Mouse (Mus musculus): ENCODE measurements around the gene Obsl1.

The Obsl1 gene

GRCm38 (mm10) chr1:75450314-75451005 is 55.8 kb downstream of the Obsl1 start, which contains the start of gene Asic4:
TSS of gene Asic4 (plus strand) at chr1:75450436.
- DNase-seq: no peak

- no peak for DNase-seq
Measured at GRCm38 (mm10) chr1:75449377-75450135, 56.7 kb downstream of the Obsl1 start.

- no peak for DNase-seq
Measured at GRCm38 (mm10) chr1:75448937-75449336, 57.3 kb downstream of the Obsl1 start.

GRCm38 (mm10) chr1:75448052-75448431 is 58.2 kb downstream of the Obsl1 start:
- DNase-seq: no peak

DNA sequence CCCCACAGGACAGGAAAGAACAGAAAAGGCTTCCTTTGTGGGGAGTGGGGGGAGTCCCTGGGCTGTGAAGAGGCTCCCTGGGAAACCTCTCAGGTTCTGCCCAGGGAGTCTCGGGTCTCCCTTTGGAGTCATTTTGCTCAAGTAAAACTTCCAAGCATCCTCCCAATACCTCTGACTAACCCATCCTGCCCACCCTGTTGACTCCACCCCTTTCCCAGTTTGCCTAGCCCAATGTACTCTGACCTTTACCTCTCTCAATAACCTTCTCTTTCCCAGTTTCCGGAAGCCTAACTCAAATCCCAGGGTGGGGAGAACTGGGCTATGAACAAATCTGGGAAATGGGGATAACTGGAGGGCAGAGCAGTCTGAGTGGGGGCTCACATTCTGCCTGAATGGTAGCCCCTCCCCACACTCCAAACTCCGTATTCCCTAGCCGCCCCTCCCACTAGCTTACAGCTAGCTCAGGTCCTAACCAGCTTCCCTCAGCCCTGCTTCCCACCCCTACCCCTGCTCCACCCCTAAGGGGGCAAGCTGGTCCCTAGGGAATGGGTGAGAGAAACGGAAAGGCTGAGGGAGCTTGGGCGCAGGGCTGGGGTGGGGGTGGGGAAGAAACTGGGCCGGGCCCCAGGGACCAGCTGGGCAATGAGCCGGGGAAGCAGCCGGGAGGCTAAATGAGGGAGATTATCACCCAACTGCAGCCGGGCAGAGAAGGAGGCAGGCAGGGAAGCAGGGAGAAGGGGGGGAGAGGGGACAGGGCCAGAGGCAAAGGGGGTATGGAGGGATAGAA is 58.8 kb downstream of the Obsl1 start:
- DNase-seq: no peak

DNA sequence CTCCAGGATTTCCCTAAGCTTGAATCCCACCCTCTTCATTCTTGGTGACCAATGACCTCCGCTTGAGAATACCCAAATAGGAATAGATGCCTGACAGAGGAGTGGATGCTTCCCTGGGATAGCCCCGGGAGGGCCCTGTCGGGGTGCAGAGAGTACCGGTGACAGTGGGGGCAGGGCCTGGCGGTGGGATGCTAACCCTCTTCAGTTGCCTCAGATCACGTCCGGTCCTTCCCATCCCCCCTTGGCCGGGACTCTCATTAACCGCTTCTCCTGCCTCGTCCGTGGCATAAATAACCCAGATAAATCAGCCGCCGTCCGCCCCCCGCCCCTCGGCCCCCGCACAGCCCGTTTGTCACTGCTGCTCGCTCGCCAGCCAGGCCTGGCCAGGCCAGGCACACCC is 59.6 kb downstream of the Obsl1 start:
- DNase-seq: no peak

GRCm38 (mm10) chr1:75445751-75446611 is 60.3 kb downstream of the Obsl1 start:
- peak; percentile 57 to 87 for DNase-seq

DNA sequence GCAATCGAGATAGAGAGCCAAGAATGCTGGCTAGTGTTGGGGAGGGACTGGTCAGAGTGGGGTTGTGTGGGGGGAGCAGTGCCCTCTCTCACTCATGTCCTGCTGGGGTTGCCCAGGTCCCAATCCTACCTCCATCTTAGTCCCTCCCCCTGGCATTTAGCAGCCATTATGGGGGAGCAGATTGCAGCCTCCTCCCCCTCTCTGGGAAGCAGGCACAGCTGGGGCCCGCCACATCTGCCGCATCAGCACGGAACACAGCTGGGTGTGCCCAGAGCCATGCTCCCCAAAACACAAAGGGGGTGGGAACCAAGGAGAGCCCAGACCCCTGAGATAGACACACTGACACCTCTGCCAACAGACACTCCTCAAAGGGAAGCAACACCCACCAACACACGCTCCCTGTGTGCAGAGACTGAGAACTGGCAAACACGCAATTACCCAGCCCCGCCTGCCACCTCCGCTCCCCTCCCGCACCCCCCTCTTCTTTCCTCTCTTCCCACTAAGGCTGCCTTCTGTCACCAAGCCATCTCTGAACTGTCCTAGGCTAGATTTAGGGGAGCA is 61.0 kb downstream of the Obsl1 start:
- DNase-seq: no peak

- DNase-seq: no peak
Measured at GRCm38 (mm10) chr1:75444208-75444607, 62.0 kb downstream of the Obsl1 start.

DNA sequence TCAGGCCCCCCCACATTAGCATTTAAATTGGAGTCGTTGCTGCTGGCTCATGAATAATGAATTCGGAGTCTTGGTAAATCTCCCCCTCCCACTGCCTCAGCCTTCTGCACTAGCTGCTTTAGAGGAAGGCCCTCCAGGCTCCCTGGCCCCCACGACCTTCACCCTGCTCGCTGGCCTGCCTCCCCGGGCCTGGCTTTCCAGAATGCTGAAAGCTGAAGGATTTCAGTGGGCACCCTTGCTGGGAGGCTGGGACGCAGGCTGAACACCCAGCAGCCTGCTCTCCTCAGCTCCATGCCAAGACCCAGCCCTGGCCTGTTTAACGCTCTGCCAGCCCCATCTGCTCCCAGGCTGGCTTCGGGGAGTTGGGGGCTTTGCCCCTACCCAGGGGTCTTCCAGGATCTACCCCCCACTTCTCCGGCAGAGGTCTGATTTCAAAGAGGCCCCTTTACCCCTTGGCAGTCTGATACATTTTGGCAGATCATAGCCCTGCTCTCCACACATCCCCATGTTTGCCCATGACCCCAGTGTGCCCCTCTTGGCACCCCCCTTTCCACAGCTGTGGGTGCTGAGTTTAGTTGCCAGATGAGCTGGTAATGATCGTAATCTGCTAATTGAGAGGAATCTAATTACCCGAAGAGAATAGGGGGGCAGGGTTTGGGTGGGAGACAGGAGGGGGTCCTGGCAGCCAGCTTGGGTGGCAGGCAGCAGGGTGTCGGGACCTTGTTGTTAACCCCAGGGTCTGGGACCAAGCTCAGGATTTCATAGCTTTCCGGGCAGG is 62.8 kb downstream of the Obsl1 start:
- no peak for DNase-seq

GRCm38 (mm10) chr1:75442811-75443210 is 63.4 kb downstream of the Obsl1 start:
- DNase-seq: no peak

- no peak for DNase-seq
Measured at GRCm38 (mm10) chr1:75442171-75442570, 64.1 kb downstream of the Obsl1 start.

- no peak for DNase-seq
Measured at GRCm38 (mm10) chr1:75441471-75441996, 64.7 kb downstream of the Obsl1 start.

DNA sequence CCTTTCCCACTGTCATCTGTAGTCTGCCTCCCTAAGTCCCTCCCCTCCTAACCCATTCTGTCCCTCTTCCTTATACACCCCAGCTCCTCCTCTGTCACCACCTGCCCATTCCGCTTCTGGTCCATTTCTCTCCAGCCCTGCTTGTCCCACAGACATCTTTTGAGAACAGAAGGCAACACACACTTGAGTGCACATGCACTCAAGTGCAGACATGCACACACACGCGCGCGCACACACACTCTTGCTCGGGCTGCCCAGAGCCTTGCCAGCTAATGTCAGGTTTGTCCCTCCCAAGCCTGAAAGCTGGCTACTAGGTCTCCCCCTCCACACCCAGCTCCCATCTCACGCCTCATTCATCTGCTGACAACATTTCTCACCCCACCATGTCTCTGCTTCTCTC is 65.6 kb downstream of the Obsl1 start:
- no peak for DNase-seq

DNA sequence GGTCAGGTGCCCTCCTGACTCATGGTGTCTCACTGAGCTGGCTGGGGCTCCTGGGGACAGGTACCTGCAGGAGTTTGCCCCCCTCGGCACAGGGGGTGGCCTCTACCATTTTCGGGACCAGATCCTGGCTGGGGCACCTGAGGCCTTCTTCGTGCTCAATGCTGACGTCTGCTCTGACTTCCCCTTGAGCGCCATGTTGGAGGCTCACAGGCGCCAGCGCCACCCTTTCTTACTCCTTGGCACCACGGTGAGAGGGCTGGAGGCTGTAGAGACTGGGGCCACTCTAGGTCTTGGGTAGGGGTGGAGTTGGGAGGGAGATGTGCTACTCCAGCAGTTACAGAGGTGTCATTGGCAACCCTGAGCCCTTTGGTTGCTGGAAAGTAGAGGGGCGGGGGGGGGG is 67.5 kb downstream of the Obsl1 start:
- DNase-seq: no peak

DNA sequence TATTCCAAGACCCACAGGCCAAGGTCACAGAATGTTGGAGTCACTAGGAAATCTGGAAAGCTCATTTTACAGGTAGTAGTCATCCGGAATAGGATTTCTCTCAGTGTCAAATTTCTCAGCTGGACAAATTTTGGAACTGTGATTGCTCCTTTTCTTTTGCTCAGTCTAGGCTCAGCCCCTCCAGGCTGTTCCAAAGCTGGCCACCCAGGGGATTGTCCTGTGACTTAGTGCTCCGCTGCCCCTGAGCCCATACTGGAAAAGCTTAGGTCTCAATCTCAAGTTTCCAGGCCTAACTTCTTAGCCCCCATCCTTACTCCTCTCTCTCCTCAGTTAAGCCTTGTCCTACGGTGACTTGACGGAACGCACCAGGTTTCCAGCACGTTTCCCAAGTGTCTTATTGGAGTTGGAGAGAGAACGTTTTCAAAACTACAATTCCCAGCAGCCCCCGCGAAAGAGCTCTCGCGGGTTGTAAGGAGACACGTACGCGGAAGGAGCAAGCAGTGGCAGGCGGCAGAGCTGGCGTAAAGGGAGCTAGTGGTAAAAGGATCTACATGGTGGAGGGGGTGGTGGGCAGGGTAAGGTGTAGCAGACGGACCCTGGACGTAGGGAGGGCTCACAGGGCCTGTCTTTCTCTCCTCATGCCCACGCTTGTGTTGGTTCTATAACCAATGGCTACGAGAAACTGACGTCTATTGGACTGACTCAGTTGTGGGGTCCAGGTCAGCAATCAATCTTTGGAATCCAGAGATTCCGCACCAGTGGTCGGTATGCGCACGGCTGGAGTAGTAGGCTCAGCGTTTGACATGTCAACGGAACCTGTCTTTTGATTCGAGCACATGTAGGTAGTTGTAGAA is 70.5 kb downstream of the Obsl1 start, which contains the start of gene Gmppa:
Gene Gmppa (plus strand): TSS at position 456 of the 854 bp plus-strand sequence.
- DNase-seq: peak; percentile 87 to 92

All from kidney, postnatal 36 days (tissue).